Comparison of ENCODE assay signal across 8 mouse cellular contexts in the genomic region with DNA sequence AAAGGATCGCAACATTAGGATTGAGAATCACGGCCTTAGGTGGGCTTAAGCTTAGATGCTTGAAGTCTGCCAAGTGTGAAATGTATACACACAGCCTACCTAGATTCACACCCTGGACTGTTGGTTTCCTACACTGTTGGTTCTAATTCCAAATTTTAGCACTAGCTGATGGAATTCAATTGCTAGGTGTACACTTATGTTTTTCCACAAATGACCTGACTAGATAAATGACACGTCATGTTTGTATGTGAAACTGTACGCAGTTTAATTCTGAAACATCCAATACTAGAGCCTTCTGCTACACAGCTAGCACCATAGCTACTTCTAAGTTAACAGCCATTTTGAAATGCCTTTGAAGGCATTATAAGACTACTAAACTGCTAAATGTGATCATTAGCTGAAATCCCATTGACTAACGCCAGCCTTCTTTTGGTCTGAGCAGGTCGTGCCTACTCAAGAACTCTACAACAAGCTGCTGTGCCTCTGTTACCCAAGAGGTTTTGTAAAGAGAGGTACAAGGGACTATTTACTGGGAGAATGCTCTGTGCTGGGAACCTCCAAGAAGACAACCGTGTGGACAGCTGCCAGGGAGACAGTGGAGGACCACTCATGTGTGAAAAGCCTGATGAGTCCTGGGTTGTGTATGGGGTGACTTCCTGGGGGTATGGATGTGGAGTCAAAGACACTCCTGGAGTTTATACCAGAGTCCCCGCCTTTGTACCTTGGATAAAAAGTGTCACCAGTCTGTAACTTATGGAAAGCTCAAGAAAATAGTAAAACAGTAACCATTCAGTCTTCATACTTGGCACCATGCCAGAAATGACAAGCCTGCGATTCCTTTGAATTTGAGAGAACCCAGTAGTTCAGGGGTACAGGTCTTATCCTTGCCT. TPM values are rescaled to one million over a fixed set of nuclear protein-coding genes. Genes with fewer than 3 reads are reported as not detected.
DNase-seq lines count a peak whose midpoint lies in the region; ATAC-seq and TF ChIP-seq lines count a peak whose summit lies in the region.

No protein-coding gene starts in this region.

- no peaks in the 10 kb centered on the region for H3K27me3 ChIP-seq in intestine, embryonic 14.5 days (replicated peaks; ENCODE audit: control insufficient read depth, insufficient read depth, low read length)
- H3K27me3 ChIP-seq in intestine, postnatal 0 days (replicated peaks; ENCODE audit: control insufficient read depth, insufficient read depth, low read length) = no peaks in the 10 kb centered on the region
- no peaks in the 10 kb centered on the region for H3K27me3 ChIP-seq in embryonic facial prominence, embryonic 15.5 days
- H3K27me3 ChIP-seq in midbrain, embryonic 11.5 days (ENCODE audit: control insufficient read depth, insufficient read depth, low read length) = no peaks in the 10 kb centered on the region

- peaks cover 10% of the 10 kb centered on the region; the same call in 1 of the 2 replicates for H3K4me1 ChIP-seq in intestine, embryonic 14.5 days (replicated peaks; ENCODE audit: control insufficient read depth, insufficient read depth, low read length)
- H3K4me1 ChIP-seq in intestine, postnatal 0 days (replicated peaks; ENCODE audit: control insufficient read depth, insufficient read depth, low read length) = no peaks in the 10 kb centered on the region
- peaks cover 20% of the 10 kb centered on the region for H3K4me1 ChIP-seq in embryonic facial prominence, embryonic 15.5 days
- peaks cover 7% of the 10 kb centered on the region for H3K4me1 ChIP-seq in midbrain, embryonic 11.5 days (ENCODE audit: control insufficient read depth, insufficient read depth, low read length)

- peak; percentile 58 for DNase-seq in intestine, embryonic 14.5 days (ENCODE audit: low spot score)
- peak; percentile 59 for DNase-seq in ES-CJ7 (ENCODE audit: low read depth, low spot score)
- peak; percentile 57 for DNase-seq in kidney, adult 9 months
- DNase-seq in midbrain, embryonic 11.5 days (ENCODE audit: low spot score, missing footprints) = no peak
- DNase-seq in urinary bladder, postnatal 4 days (ENCODE audit: low spot score in 2 of 2) = no peak
- no peak for DNase-seq in urinary bladder, adult 2 months (ENCODE audit: low spot score)

- 54% methylated on average over 9 of the region's 9 CpGs for WGBS in intestine, embryonic 14.5 days
- 48% methylated on average over 9 of the region's 9 CpGs for WGBS in intestine, postnatal 0 days
- 53% methylated on average over 9 of the region's 9 CpGs for WGBS in embryonic facial prominence, embryonic 15.5 days
- 57% methylated on average over 9 of the region's 9 CpGs for WGBS in midbrain, embryonic 11.5 days

- TF ChIP-seq CTCF in intestine, postnatal 0 days (IDR thresholded peaks at IDR 0.05; ENCODE audit: low read depth) = no peak

- H3K27ac ChIP-seq in intestine, embryonic 14.5 days (ENCODE audit: low read depth) = peak overlapping the region; percentile 36
- H3K27ac ChIP-seq in intestine, postnatal 0 days (ENCODE audit: low read depth, low read length) = no peak overlapping the region
- no peak overlapping the region; the same call in 1 of the 2 replicates for H3K27ac ChIP-seq in embryonic facial prominence, embryonic 15.5 days (replicated peaks)
- 0 out of 2 replicates have a peak overlapping the region, but pooled peaks have one; percentile 4 for H3K27ac ChIP-seq in midbrain, embryonic 11.5 days (ENCODE audit: low read depth, low read length)

- H3K36me3 ChIP-seq in intestine, embryonic 14.5 days (ENCODE audit: control insufficient read depth, insufficient read depth, low read length) = peaks cover 17% of the 10 kb centered on the region
- no peaks in the 10 kb centered on the region; the same call in 1 of the 2 replicates for H3K36me3 ChIP-seq in intestine, postnatal 0 days (ENCODE audit: control insufficient read depth, insufficient read depth)
- H3K36me3 ChIP-seq in embryonic facial prominence, embryonic 15.5 days = peaks cover 7% of the 10 kb centered on the region; the same call in 1 of the 2 replicates
- H3K36me3 ChIP-seq in midbrain, embryonic 11.5 days (ENCODE audit: control insufficient read depth, insufficient read depth, low read length) = no peaks in the 10 kb centered on the region

- H3K9ac ChIP-seq in intestine, embryonic 14.5 days (ENCODE audit: low read length) = no peak overlapping the region
- H3K9ac ChIP-seq in intestine, postnatal 0 days (ENCODE audit: low read depth, low read length) = no peak overlapping the region
- H3K9ac ChIP-seq in embryonic facial prominence, embryonic 15.5 days = no peak overlapping the region
- no peak overlapping the region for H3K9ac ChIP-seq in midbrain, embryonic 11.5 days (ENCODE audit: low read length)

- no peak for ATAC-seq in intestine, embryonic 14.5 days (replicated peaks; ENCODE audit: low FRiP score, low TSS enrichment, low read depth)
- no peak for ATAC-seq in intestine, postnatal 0 days
- no peak for ATAC-seq in embryonic facial prominence, embryonic 15.5 days (ENCODE audit: insufficient number of reproducible peaks, low FRiP score, low TSS enrichment, low read depth)
- no peak for ATAC-seq in midbrain, embryonic 11.5 days (ENCODE audit: low FRiP score)

- no peaks in the 10 kb centered on the region for H3K9me3 ChIP-seq in intestine, embryonic 14.5 days (ENCODE audit: control insufficient read depth, low read length)
- H3K9me3 ChIP-seq in intestine, postnatal 0 days (ENCODE audit: control insufficient read depth) = no peaks in the 10 kb centered on the region
- H3K9me3 ChIP-seq in embryonic facial prominence, embryonic 15.5 days (replicated peaks) = no peaks in the 10 kb centered on the region
- H3K9me3 ChIP-seq in midbrain, embryonic 11.5 days (ENCODE audit: control insufficient read depth, low read length) = no peaks in the 10 kb centered on the region

- peak overlapping the region; percentile 73 for H3K4me2 ChIP-seq in intestine, embryonic 14.5 days (ENCODE audit: low read length)
- H3K4me2 ChIP-seq in intestine, postnatal 0 days (replicated peaks; ENCODE audit: low read depth) = no peak overlapping the region
- H3K4me2 ChIP-seq in embryonic facial prominence, embryonic 15.5 days (replicated peaks) = peak overlapping the region; percentile 53; the same call in 1 of the 2 replicates
- no peak overlapping the region; the same call in 1 of the 2 replicates for H3K4me2 ChIP-seq in midbrain, embryonic 11.5 days

- H3K4me3 ChIP-seq in intestine, embryonic 14.5 days (ENCODE audit: low read depth, low read length) = peak overlapping the region; percentile 95
- no peak overlapping the region for H3K4me3 ChIP-seq in intestine, postnatal 0 days (ENCODE audit: low read depth, low read length)
- H3K4me3 ChIP-seq in embryonic facial prominence, embryonic 15.5 days (replicated peaks) = peak overlapping the region; percentile 7; the same call in 1 of the 2 replicates
- H3K4me3 ChIP-seq in midbrain, embryonic 11.5 days (ENCODE audit: low read depth, low read length) = no peak overlapping the region

RNA-seq across cellular contexts. Expression of gene Prss12, which starts 59.3 kb away (rescaled TPM):
- polyA plus RNA-seq in intestine, embryonic 14.5 days (2014; fragmentation: Nextera tagmentation; extraction: Ambion mirVana) = 4.2 and 4.4 TPM in 2 replicates
- 5.9 and 6.4 TPM in 2 replicates for polyA plus RNA-seq in intestine, postnatal 0 days (2015; fragmentation: Nextera tagmentation; extraction: Ambion mirVana)
- 36.8 and 36.9 TPM in 2 replicates for polyA plus RNA-seq in embryonic facial prominence, embryonic 15.5 days (2015; fragmentation: Nextera tagmentation; extraction: Ambion mirVana)
- polyA plus RNA-seq in midbrain, embryonic 11.5 days (2014; fragmentation: Nextera tagmentation; extraction: Ambion mirVana) = 6.4 and 6.6 TPM in 2 replicates
- 0.71 and 0.77 TPM in 2 replicates for polyA plus RNA-seq in urinary bladder, adult 2 months (2012; rRNA removed)

Comparison
In these comparisons a context has a peak if more than half of its experiments do, and no peak if none do; other contexts are left out.
1. H3K27ac ChIP-seq: peak in intestine, embryonic 14.5 days (single experiment) and midbrain, embryonic 11.5 days (single experiment); none in intestine, postnatal 0 days (single experiment) and embryonic facial prominence, embryonic 15.5 days (single experiment).
2. H3K4me2 ChIP-seq: peak in intestine, embryonic 14.5 days (single experiment) and embryonic facial prominence, embryonic 15.5 days (single experiment); none in intestine, postnatal 0 days (single experiment) and midbrain, embryonic 11.5 days (single experiment).
3. H3K4me3 ChIP-seq: peak in intestine, embryonic 14.5 days (single experiment) and embryonic facial prominence, embryonic 15.5 days (single experiment); none in intestine, postnatal 0 days (single experiment) and midbrain, embryonic 11.5 days (single experiment).
4. DNase-seq: peak in intestine, embryonic 14.5 days (single experiment), ES-CJ7 (single experiment) and kidney, adult 9 months (single experiment); none in midbrain, embryonic 11.5 days (single experiment), urinary bladder, postnatal 4 days (0 of 2) and urinary bladder, adult 2 months (single experiment).